Mouse (Mus musculus): ENCODE measurements around the gene Slf2. TPM values are rescaled to one million over a fixed set of nuclear protein-coding genes. Genes with fewer than 3 reads are reported as not detected.

Gene Slf2
- polyA plus RNA-seq, 1 experiment from 2014 or later: 7.5 TPM

DNA sequence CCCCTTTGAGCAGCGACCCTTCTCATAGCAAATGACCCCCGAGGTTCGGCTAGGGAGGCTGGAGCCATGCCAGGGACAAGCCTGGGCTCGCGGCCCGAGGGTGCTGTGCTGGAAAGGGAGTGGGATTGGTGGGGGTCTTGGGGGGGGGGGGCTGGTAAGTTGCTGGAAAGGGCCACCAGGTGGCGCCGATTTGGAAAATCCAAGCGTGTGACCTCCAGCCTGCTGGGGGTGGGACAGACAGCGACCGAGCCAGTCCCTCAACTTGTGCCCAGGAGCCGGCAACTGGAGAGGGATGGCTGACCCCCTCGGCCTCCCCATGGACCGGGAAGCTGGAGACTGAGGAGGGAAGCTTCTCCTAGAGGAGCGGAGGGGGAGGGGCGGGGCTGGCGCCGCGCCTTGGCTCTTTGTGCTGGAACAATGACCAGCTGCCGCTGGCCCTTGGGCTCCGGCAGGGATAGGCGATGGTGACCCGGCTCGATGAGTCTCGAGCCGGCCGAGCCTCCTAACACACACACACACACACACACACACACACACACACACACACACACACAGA is 86.3 kb downstream of the Slf2 start:
- Histone ChIP-seq H3K36me3 (replicated peaks; ENCODE audit: insufficient read depth, low read length) (peaks cover 2% of the 10 kb centered on the region; the same call in 1 of the 2 replicates), H3K27me3 (ENCODE audit: insufficient read depth, low read length) (no peaks in the 10 kb centered on the region), H3K4me1 (ENCODE audit: insufficient read depth) (peaks cover 36% of the 10 kb centered on the region), H3K27ac (ENCODE audit: low read depth) (peak overlapping the region; percentile 87), H3K9ac (replicated peaks) (peak overlapping the region; percentile 72), H3K4me2 (ENCODE audit: low read depth, low read length) (peak overlapping the region; percentile 91), H3K4me3 (ENCODE audit: low read depth, low read length) (peak overlapping the region; percentile 59), H3K9me3 (ENCODE audit: low read length) (no peaks in the 10 kb centered on the region)
- TF ChIP-seq EP300 (IDR thresholded peaks at IDR 0.05; ENCODE audit: low read depth): no peak
- peak; percentile 48 for TF ChIP-seq CTCF (IDR thresholded peaks at IDR 0.05; ENCODE audit: low read depth)
- WGBS (ENCODE audit: insufficient replicate concordance): 1% methylated on average over 25 of the region's 27 CpGs
- DNase-seq: peak; percentile 73
- peak; percentile 31 for ATAC-seq

DNA sequence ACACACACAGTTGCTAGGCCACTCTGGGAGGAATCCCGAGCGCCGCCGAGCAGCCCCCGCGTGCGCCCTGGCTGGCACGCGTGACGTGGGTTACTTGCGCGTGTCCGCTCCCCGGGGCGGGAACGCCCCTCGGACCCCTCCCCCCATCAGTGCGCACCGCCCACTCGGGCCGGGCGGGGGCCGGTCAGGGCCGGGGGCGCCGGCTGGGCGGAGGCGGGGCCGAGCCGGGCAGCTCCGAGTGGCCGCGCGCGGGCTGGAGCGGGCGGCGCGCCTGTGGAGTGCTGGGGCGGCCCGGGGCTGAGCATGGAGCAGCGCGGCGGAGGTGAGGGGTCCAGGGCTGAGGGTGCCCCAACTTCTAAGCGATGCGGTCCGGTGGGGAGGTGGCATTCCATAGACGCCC is 87.0 kb downstream of the Slf2 start:
- H3K4me2 ChIP-seq (ENCODE audit: low read depth, low read length): peak overlapping the region; percentile 91
- peak; percentile 79 for DNase-seq
- H3K9ac ChIP-seq (replicated peaks): peak overlapping the region; percentile 72
- 3% methylated on average over 22 of the region's 48 CpGs for WGBS (ENCODE audit: insufficient replicate concordance)
- peak; percentile 54 for ATAC-seq
- no peaks in the 10 kb centered on the region; the same call in 1 of the 2 replicates for H3K36me3 ChIP-seq (replicated peaks; ENCODE audit: insufficient read depth, low read length)
- TF ChIP-seq CTCF (IDR thresholded peaks at IDR 0.05; ENCODE audit: low read depth): no peak
- no peak for TF ChIP-seq EP300 (IDR thresholded peaks at IDR 0.05; ENCODE audit: low read depth)
- no peaks in the 10 kb centered on the region for H3K27me3 ChIP-seq (ENCODE audit: insufficient read depth, low read length)
- peak overlapping the region; percentile 59 for H3K4me3 ChIP-seq (ENCODE audit: low read depth, low read length)
- no peaks in the 10 kb centered on the region for H3K9me3 ChIP-seq (ENCODE audit: low read length)
- H3K4me1 ChIP-seq (ENCODE audit: insufficient read depth): peaks cover 36% of the 10 kb centered on the region
- H3K27ac ChIP-seq (ENCODE audit: low read depth): peak overlapping the region; percentile 87

- no peaks in the 10 kb centered on the region; the same call in 1 of the 2 replicates for H3K36me3 ChIP-seq (replicated peaks; ENCODE audit: insufficient read depth, low read length)
- peak; percentile 22 for DNase-seq
- H3K4me3 ChIP-seq (ENCODE audit: low read depth, low read length): peak overlapping the region; percentile 59
- no peak for TF ChIP-seq CTCF (IDR thresholded peaks at IDR 0.05; ENCODE audit: low read depth)
- no peak for TF ChIP-seq EP300 (IDR thresholded peaks at IDR 0.05; ENCODE audit: low read depth)
- H3K9me3 ChIP-seq (ENCODE audit: low read length): no peaks in the 10 kb centered on the region
- H3K27me3 ChIP-seq (ENCODE audit: insufficient read depth, low read length): no peaks in the 10 kb centered on the region
- WGBS (ENCODE audit: insufficient replicate concordance): 10% methylated on average over 11 of the region's 13 CpGs
- no peak for ATAC-seq
- peak overlapping the region; percentile 87 for H3K27ac ChIP-seq (ENCODE audit: low read depth)
- H3K4me1 ChIP-seq (ENCODE audit: insufficient read depth): peaks cover 36% of the 10 kb centered on the region
- H3K9ac ChIP-seq (replicated peaks): peak overlapping the region; percentile 72
- peak overlapping the region; percentile 91 for H3K4me2 ChIP-seq (ENCODE audit: low read depth, low read length)
Observed at GRCm38 (mm10) chr19:45018351-45018831, 87.4 kb downstream of the Slf2 start.

DNA sequence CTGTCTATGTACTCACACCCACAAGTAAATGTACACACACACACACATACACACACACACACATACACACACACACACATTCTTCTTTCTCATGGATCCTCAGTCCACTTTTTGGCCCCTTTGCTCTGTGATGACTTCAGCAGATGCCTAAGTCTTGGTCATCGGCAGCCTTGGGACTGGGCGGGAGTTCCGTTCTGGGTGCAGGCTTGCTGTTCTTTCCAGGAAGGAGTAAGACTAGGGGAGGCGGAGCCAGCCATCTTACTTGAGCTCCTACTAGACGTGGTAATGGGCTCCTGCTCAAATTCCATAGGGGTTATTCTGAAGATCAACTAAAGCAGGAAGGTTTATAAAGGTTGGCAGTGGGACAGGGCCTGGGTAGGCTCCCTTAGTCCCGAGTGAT is 89.4 kb downstream of the Slf2 start:
- 62% methylated on average over 6 of the region's 6 CpGs for WGBS (ENCODE audit: insufficient replicate concordance)
- peaks cover 19% of the 10 kb centered on the region for H3K4me1 ChIP-seq (ENCODE audit: insufficient read depth)
- ATAC-seq: no peak

GRCm38 (mm10) chr19:45021362-45021761 is 90.4 kb downstream of the Slf2 start:
- Histone ChIP-seq H3K4me3 (ENCODE audit: low read depth, low read length) (no peak overlapping the region), H3K9me3 (ENCODE audit: low read length) (no peaks in the 10 kb centered on the region), H3K36me3 (replicated peaks; ENCODE audit: insufficient read depth, low read length) (peaks cover 8% of the 10 kb centered on the region; the same call in 1 of the 2 replicates), H3K4me1 (ENCODE audit: insufficient read depth) (peaks cover 9% of the 10 kb centered on the region), H3K4me2 (ENCODE audit: low read depth, low read length) (no peak overlapping the region), H3K27me3 (ENCODE audit: insufficient read depth, low read length) (no peaks in the 10 kb centered on the region), H3K27ac (ENCODE audit: low read depth) (no peak overlapping the region), H3K9ac (replicated peaks) (no peak overlapping the region)
- TF ChIP-seq CTCF (IDR thresholded peaks at IDR 0.05; ENCODE audit: low read depth): no peak
- no peak for TF ChIP-seq EP300 (IDR thresholded peaks at IDR 0.05; ENCODE audit: low read depth)
- ATAC-seq (no peak), DNase-seq (no peak)
- WGBS (ENCODE audit: insufficient replicate concordance): 87% methylated on average over 15 of the region's 15 CpGs

More for the DNA sequence above, 89.4 kb downstream of the Slf2 start:
- Histone ChIP-seq H3K4me2 (ENCODE audit: low read depth, low read length) (0 out of 2 replicates have a peak overlapping the region, but pooled peaks have one; percentile 15), H3K4me3 (ENCODE audit: low read depth, low read length) (no peak overlapping the region), H3K27me3 (ENCODE audit: insufficient read depth, low read length) (no peaks in the 10 kb centered on the region), H3K9ac (replicated peaks) (no peak overlapping the region), H3K36me3 (replicated peaks; ENCODE audit: insufficient read depth, low read length) (peaks cover 4% of the 10 kb centered on the region; the same call in 1 of the 2 replicates), H3K9me3 (ENCODE audit: low read length) (no peaks in the 10 kb centered on the region), H3K27ac (ENCODE audit: low read depth) (no peak overlapping the region)
- peak; percentile 17 for DNase-seq
- TF ChIP-seq EP300 (IDR thresholded peaks at IDR 0.05; ENCODE audit: low read depth): no peak
- TF ChIP-seq CTCF (IDR thresholded peaks at IDR 0.05; ENCODE audit: low read depth): no peak

- no peaks in the 10 kb centered on the region for H3K4me1 ChIP-seq (ENCODE audit: insufficient read depth)
- TF ChIP-seq EP300 (IDR thresholded peaks at IDR 0.05; ENCODE audit: low read depth): no peak
- no peak for TF ChIP-seq CTCF (IDR thresholded peaks at IDR 0.05; ENCODE audit: low read depth)
- ATAC-seq: no peak
- no peak overlapping the region for H3K4me2 ChIP-seq (ENCODE audit: low read depth, low read length)
- H3K4me3 ChIP-seq (ENCODE audit: low read depth, low read length): no peak overlapping the region
- H3K27me3 ChIP-seq (ENCODE audit: insufficient read depth, low read length): no peaks in the 10 kb centered on the region
- no peak for DNase-seq
- H3K27ac ChIP-seq (ENCODE audit: low read depth): no peak overlapping the region
- H3K36me3 ChIP-seq (replicated peaks; ENCODE audit: insufficient read depth, low read length): peaks cover 8% of the 10 kb centered on the region; the same call in 1 of the 2 replicates
- WGBS (ENCODE audit: insufficient replicate concordance): 82% methylated on average over 11 of the region's 11 CpGs
- H3K9ac ChIP-seq (replicated peaks): no peak overlapping the region
- no peaks in the 10 kb centered on the region for H3K9me3 ChIP-seq (ENCODE audit: low read length)
Observed at GRCm38 (mm10) chr19:45023993-45024392, 93.0 kb downstream of the Slf2 start.
